Mouse (Mus musculus) lung, postnatal 25 days (tissue): ENCODE results near the gene Myo18b.

Source experiments
- DNase-seq: peaks from one replicate; pipeline ENCODE4 v3.0.0; 2022; ENCODE audit warnings: low spot score

Gene Myo18b

GRCm38 (mm10) chr5:112877391-112878115 is 18.6 kb downstream of the Myo18b start:
- no peak for DNase-seq

GRCm38 (mm10) chr5:112876846-112877390 is 19.2 kb downstream of the Myo18b start:
- peak; percentile 47 for DNase-seq

GRCm38 (mm10) chr5:112872999-112873398 is 23.2 kb downstream of the Myo18b start:
- DNase-seq, result no peak

- DNase-seq, result peak; percentile 61
These were observed 25.4 kb downstream of the Myo18b start for GRCm38 (mm10) chr5:112870729-112871128.

GRCm38 (mm10) chr5:112868620-112869019 is 27.5 kb downstream of the Myo18b start:
- DNase-seq, result no peak

GRCm38 (mm10) chr5:112864719-112865367 is 31.3 kb downstream of the Myo18b start:
- peak; percentile 7 for DNase-seq

GRCm38 (mm10) chr5:112859379-112860035 is 36.7 kb downstream of the Myo18b start:
- peak; percentile 14 for DNase-seq

GRCm38 (mm10) chr5:112853179-112853578 is 43.0 kb downstream of the Myo18b start:
- peak; percentile 50 for DNase-seq

- DNase-seq, result no peak
These were observed 44.8 kb downstream of the Myo18b start for GRCm38 (mm10) chr5:112851389-112851788.

- peak; percentile 28 for DNase-seq
These were observed 47.4 kb downstream of the Myo18b start for GRCm38 (mm10) chr5:112848586-112849280.

- no peak for DNase-seq
These were observed 48.1 kb downstream of the Myo18b start for GRCm38 (mm10) chr5:112847985-112848542.

- DNase-seq, result no peak
These were observed 50.0 kb downstream of the Myo18b start for GRCm38 (mm10) chr5:112846146-112846545.

GRCm38 (mm10) chr5:112844460-112844859 is 51.7 kb downstream of the Myo18b start:
- no peak for DNase-seq

GRCm38 (mm10) chr5:112843676-112844257 is 52.4 kb downstream of the Myo18b start:
- no peak for DNase-seq

GRCm38 (mm10) chr5:112842696-112843095 is 53.5 kb downstream of the Myo18b start:
- DNase-seq, result no peak

GRCm38 (mm10) chr5:112841850-112842249 is 54.3 kb downstream of the Myo18b start:
- no peak for DNase-seq

- DNase-seq, result no peak
These were observed 61.3 kb downstream of the Myo18b start for GRCm38 (mm10) chr5:112834896-112835295.

GRCm38 (mm10) chr5:112833866-112834265 is 62.3 kb downstream of the Myo18b start:
- DNase-seq, result no peak

GRCm38 (mm10) chr5:112825091-112825794 is 70.9 kb downstream of the Myo18b start:
- no peak for DNase-seq

- peak; percentile 21 for DNase-seq
These were observed 71.8 kb downstream of the Myo18b start for GRCm38 (mm10) chr5:112824376-112824775.

- no peak for DNase-seq
These were observed 73.7 kb downstream of the Myo18b start for GRCm38 (mm10) chr5:112822426-112822825.
